Mouse (Mus musculus) duodenum, adult 2 months (tissue): Measurements from ENCODE around the gene Atp4b. TPM values are rescaled to one million over a fixed set of nuclear protein-coding genes. Genes with fewer than 3 reads are reported as not detected.

Experiments
- polyA plus RNA-seq: library from polyadenylated mRNA; depleted of rRNA; stranded (reverse); fragments of >200 nt; gene quantifications from 2 replicates; pipeline ENCODE4 v1.2.3, GENCODE M21; 2012; ENCODE audit warnings: low replicate concordance; rRNA removed

Atp4b gene
- 0.15 and 0.43 TPM in 2 replicates for polyA plus RNA-seq

GRCm38 (mm10) chr8:13396725-13397124 lies at the start of gene Atp4b:
Gene Atp4b, minus strand, starts transcription at chr8:13396825.

GRCm38 (mm10) chr8:13434889-13435288 lies 38.3 kb upstream of the Atp4b start, which contains the start of gene Tmem255b:
Gene Tmem255b, plus strand, starts transcription at chr8:13435189.

GRCm38 (mm10) chr8:13404666-13405131 lies 8.1 kb upstream of the Atp4b start, which contains the start of gene Grk1:
Gene Grk1, plus strand, starts transcription at chr8:13405081.

GRCm38 (mm10) chr8:13338255-13338860 lies 58.3 kb downstream of the Atp4b start, which contains the start of gene Tfdp1:
Gene Tfdp1, plus strand, starts transcription at chr8:13338751.

Other genes with a start within 250 kb of the Atp4b start
- gene Lamp1, start 237.7 kb downstream of the Atp4b start, polyA plus RNA-seq: 250 and 529 TPM in 2 replicates
- 25.9 and 43.3 TPM in 2 replicates for gene Grtp1, start 196.2 kb downstream of the Atp4b start, polyA plus RNA-seq
- not detected in 2 replicates for gene Adprhl1, start 142.7 kb downstream of the Atp4b start, polyA plus RNA-seq
- 6.5 and 10.2 TPM in 2 replicates for gene Dcun1d2, start 108.7 kb downstream of the Atp4b start, polyA plus RNA-seq
- gene Tmco3, start 108.6 kb downstream of the Atp4b start, polyA plus RNA-seq: 27.8 and 28.0 TPM in 2 replicates
- gene Tfdp1, start 58.1 kb downstream of the Atp4b start, polyA plus RNA-seq: 11.5 and 16.6 TPM in 2 replicates
- not detected in 2 replicates for gene Grk1, start 8.3 kb upstream of the Atp4b start, polyA plus RNA-seq
- gene Tmem255b, start 38.4 kb upstream of the Atp4b start, polyA plus RNA-seq: 10.1 and 11.1 TPM in 2 replicates
- 48.5 and 55.4 TPM in 2 replicates for gene Gas6, start 97.7 kb upstream of the Atp4b start, polyA plus RNA-seq
- 0.11 and 0.15 TPM in 2 replicates for gene 1700029H14Rik, start 165.6 kb upstream of the Atp4b start, polyA plus RNA-seq